Mouse (Mus musculus) kidney, postnatal 14 days (tissue): Measurements from ENCODE around the gene Kcnk2.
"Not testable (repeated sequence)": the region's sequence is repeated elsewhere in the genome, so short reads cannot be mapped to it uniquely, and the experiment has no call there.

ENCODE experiments used
- DNase-seq: peaks from one replicate; pipeline ENCODE4 v3.0.0; 2022; ENCODE audit warnings: mixed read lengths

Gene Kcnk2

DNA sequence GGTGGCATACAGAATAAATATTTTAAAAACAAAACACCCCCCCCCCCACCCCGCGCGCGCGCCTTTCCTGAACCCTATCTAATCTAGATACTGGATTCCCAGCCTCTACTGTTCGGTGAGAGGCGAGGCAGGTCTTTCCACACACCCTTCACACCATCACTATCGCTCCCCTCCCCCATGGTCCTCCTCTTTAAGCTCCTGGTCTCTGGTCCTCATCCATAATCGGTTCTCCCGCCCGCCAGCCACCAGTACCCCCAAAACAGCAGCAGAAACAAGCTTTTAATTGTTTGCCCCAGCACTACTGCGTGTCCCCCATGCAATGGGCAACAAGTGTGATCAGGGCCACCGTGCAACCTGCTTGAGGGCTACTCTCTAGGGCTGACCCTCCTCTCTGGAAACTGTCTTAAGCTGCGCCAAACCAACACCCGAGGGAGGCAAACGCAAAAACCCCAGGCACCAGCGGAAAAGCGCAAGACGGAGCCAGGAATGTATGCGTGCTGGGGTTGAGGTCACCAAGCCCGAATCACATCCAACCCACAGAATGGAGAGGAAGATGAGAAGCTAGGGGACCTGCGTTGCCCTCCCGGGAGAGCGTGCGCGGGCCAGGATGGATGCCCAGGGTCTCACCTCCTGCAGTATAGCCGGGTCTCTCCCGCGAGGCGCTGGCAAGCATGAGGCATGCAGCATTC lies 59.5 kb downstream of the Kcnk2 start:
- no peak for DNase-seq

DNA sequence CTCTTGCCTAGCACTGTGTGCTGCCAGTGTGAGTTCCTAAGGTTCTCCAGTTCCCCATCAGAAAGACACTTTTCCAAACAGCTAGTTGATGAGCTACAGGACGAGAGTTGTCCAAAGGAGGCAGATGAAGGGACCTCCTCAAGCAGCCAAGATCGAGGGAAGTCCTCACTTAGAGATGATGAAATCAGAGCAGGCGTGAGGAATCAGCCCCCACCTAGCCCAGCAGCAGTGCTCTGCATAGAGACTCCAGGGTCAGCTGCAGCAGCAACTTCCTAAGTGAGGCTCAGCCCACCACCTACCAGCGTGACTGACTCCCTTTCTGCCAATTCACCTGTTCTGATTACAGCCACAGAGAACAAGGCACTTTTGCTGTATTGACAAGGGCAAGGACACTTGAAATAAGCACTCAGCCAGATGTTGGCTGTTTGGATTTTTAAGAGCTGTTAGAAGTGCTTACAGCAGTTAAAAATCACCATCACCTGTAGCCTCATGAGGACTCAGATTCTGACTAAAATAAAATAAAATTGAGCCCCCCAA lies 60.6 kb downstream of the Kcnk2 start:
- no peak for DNase-seq

DNA sequence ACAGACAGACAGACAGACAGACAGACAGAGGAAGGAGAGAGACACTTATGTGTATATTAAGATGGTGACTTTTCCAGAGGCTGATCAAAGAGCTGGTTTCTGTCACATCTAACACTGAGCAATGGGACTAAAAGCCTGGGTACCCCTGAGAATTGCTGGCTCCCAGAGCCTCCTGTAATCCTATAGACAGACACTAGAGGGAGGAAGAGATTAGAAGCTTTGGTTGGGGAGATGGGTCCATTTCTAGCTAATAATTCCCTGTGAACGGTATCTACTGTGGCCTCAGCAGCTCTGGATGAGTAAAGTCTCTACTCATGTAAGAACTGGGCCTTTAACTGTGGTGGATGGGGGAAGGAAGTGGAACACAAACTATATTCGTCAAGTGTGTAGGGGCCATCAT lies 86.2 kb downstream of the Kcnk2 start:
- no peak for DNase-seq

DNA sequence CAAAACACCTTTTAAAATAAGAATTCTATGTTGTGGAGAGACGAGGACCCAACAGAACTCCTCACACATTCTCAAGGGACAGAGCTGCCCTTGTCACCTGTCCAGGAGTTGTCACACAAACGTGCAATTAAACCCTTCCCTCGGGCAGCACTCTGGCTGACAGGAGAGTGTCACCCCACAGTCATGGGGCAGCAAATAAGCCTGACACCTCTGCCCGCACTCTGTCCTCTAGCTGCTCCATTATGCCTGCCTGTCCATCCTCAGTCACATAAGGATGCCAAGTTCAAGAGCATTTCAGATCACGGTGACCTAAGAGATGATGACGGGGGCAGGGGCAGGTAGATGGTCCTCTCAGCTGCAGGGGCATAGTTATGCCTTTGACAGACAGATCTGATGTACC lies 87.6 kb downstream of the Kcnk2 start:
- DNase-seq = no peak

DNA sequence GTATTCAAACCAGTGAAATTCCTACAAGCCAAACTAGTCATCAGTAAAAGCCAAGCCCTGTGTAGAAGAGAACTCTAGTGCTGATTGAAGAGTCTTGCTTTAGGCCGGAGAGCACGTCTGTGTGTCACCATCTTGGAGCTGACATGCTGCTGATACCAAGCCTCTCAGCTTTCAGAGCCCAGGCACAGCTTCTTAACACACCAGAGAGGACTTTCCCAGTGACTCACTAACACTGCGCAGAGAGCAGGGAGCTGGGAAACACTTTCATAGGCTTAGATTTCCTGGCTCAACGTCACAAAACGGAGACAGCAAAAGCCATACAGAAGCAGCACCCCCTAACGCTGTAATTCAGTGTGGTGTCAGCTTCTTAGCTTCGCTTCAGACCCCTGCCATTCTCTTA lies 88.3 kb downstream of the Kcnk2 start:
- DNase-seq = no peak

DNA sequence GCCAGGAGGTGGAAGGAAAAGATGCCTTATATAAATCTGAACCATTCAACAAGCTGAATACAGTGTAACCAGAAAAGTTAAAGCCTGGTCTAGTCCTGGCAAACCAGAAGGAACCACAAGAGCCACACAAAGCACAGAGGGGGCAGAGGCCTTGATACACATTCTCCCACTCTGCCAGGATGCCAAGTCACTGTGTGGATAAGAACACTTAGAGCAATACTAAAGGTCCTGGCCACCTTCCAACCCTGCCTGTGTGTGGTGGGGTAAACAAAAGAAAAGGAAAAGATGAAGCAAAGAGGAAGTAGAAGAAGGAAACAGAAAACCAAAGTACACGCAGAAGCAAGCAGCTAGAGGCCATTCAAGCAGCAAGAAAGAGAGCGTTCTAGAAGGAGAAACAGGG lies 91.9 kb downstream of the Kcnk2 start:
- DNase-seq = no peak

GRCm38 (mm10) chr1:189304988-189305522 lies 97.0 kb downstream of the Kcnk2 start:
- DNase-seq = no peak

DNA sequence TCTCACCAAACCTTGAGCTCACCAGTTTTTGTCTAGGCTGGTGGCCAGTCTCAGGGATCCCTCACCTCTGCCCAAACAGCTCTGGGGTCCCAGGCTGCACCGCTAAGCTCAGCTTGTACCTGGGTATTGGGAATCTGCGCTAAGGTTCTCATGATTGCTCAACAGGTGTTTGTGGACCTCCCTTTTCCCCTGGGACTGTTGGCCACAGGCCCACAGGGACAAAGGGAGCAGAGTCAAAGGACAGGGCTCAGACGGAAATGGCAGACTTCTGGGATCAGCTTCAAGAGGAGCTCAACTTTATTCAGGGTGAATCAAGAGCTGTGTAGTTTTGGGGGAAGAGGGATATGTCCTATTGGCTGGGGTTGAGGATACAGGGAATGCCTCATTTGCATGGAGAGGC lies 99.1 kb downstream of the Kcnk2 start:
- no peak for DNase-seq

- DNase-seq = no peak
Observed at GRCm38 (mm10) chr1:189293679-189294406, 108.2 kb downstream of the Kcnk2 start.

- DNase-seq = no peak
Observed at GRCm38 (mm10) chr1:189290885-189291284, 111.2 kb downstream of the Kcnk2 start.

DNA sequence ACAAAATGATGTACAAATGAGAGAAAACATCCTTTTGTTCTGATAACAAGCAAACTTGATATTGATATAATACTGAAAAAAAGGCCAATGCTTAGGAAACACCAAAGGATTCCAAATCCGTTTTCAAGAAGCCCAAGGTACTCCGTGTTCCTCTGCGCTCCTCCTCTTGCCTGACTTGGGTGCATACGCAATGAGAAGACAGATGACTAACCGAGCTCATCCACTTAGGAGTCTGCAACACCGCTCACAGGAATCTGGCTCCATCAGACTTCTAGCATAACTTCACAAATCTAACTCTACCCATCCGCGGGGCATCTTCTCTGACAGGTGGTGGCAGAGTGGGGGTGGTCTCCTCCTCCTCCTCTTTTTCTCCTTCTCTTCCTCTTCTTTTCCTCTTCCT lies 113.1 kb downstream of the Kcnk2 start:
- DNase-seq = no peak

GRCm38 (mm10) chr1:189272281-189272680 lies 129.8 kb downstream of the Kcnk2 start:
- no peak for DNase-seq

GRCm38 (mm10) chr1:189253631-189254030 lies 148.4 kb downstream of the Kcnk2 start:
- no peak for DNase-seq

DNA sequence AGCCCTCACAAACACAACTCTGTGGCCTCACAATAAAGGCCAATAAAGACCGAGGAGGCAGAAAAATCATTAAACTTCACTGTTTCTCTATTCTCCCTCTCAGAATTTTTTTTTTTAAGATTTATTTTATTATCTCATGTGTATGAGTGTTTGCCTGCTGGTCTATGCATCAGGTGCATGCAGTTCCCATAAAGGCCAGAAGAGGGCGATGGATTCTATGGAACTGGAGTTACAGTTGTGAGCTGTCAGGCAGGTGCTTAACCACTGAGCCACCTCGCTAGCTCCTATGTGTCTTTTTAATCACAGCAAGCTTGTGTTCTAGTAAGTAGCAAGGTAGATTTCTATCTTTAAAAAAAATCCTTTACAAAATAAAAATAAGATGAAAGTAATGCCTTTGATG lies 148.9 kb downstream of the Kcnk2 start:
- no peak for DNase-seq

- not testable (repeated sequence) for DNase-seq
Observed at GRCm38 (mm10) chr1:189243206-189243605, 158.9 kb downstream of the Kcnk2 start.

- no peak for DNase-seq
Observed at GRCm38 (mm10) chr1:189235261-189235660, 166.8 kb downstream of the Kcnk2 start.

- DNase-seq = peak; percentile 11
Observed at GRCm38 (mm10) chr1:189232829-189233228, 169.2 kb downstream of the Kcnk2 start.

DNA sequence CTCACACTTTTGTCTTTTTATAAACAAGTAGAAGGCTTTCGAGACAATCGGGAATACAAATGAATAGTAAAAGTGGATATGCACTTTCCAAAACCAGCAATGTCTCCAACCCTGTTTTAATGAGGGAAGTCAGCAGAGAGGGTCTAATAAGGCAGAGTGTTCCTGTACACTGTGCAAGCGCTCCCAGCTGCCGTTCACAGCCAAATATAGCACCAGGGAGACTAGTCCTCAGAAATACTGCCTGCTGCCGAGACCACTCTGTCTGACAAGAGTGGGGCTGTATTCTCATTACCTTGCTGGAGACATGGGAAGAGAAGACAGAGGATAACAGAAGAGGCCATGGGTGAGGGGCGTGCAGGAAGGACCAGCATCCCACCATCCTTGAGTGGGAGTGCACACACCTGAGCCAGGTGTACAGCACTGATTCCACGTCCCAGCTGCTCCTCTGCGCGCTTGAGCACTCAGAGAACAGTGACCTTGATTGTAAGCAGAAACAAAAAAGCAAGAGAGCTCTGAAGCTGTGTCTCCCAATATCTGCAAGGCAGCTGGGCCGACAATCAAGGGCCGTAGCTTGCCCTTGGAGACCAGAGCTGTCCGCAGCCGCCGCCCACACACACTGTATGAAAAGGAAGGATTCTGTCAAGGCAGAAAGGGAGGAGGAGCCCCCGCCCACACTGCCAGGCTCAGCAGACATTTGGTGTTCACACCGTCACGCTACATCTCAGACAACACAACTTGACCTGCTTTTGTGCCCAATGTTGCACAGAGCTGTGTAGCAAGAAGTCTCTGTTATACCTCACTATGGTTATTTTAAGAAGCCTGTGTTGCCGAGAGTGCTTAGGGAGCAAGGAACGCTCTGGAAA lies 173.6 kb downstream of the Kcnk2 start:
- DNase-seq = no peak

DNA sequence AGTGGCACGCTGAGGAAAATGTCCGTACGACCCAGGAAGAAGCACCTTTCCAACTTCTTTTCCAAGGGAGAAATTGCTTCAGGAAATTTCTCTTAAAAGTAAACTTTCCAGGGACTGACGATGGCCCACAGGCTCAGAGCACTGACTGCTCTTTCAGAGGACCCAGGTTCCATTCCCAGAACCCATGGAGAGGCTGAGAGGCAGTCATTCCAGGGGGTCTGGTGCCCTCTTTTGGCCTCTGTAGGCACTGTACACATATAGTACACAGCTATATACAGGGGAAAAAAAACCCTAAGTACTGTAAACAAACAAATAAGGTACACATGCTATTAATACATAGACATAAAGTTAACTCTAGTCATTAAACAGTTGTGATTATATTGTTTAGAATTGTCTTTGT lies 174.6 kb downstream of the Kcnk2 start:
- DNase-seq = no peak

GRCm38 (mm10) chr1:189219051-189219450 lies 183.0 kb downstream of the Kcnk2 start:
- DNase-seq = no peak

DNA sequence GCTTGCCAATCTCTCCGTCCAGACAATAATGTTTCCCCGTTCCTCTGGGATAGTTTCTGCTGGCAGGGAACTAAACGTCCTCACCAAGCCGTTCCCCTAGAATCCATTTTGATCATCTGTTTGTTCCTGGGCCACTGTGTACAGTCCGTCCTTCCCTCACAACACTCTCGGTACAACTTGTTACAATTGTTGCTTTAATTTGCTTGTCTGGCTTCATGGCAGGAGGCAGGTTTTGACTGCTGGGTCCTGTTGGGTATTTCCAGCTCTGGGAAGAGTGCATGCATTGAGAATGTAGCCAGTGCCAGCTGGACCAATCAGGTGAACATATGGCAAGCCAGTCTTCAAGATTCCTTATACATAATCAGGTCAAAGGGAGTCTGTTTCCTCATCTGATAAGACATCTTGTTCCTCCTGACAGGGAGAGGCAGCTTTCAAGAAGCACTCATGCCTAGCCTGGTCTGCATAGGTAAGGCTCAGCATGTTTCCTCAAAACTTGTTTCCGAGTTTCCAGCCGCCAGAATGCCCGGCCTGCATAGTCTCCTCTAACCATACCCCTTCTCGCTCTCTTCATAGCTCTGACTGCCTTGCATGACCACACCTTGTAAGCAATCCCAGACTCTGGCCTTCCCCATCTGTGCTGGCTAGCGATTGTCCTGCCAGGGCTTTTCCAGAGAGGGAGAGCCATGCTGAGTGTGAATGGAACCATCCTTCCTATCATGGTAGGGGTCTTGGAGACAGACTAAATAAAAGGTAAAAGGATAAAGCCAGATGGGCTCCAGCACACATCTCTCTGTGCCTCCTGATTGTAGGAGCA lies 184.1 kb downstream of the Kcnk2 start:
- DNase-seq = no peak

GRCm38 (mm10) chr1:189215131-189215530 lies 186.9 kb downstream of the Kcnk2 start:
- DNase-seq = no peak
